Mouse (Mus musculus) liver, adult (tissue): ENCODE measurements around the gene Chrm3.

ENCODE experiments used
- GATA4 ChIP-seq: IDR thresholded peaks from 2 replicates; pipeline ENCODE4 v1.6.1; 2014; ENCODE audit warnings: mild to moderate bottlenecking, low read length; ENCODE audit not compliant: insufficient replicate concordance

Chrm3 gene

GRCm38 (mm10) chr13:9898664-9899369 is 461.8 kb downstream of the Chrm3 start:
- TF ChIP-seq GATA4: no peak

GRCm38 (mm10) chr13:9897231-9897630 is 463.4 kb downstream of the Chrm3 start:
- TF ChIP-seq GATA4: no peak

- TF ChIP-seq GATA4: no peak
Observed at GRCm38 (mm10) chr13:9895045-9895625, 465.5 kb downstream of the Chrm3 start.

- no peak for TF ChIP-seq GATA4
Observed at GRCm38 (mm10) chr13:9891088-9891487, 469.6 kb downstream of the Chrm3 start.

GRCm38 (mm10) chr13:9890460-9890859 is 470.2 kb downstream of the Chrm3 start:
- TF ChIP-seq GATA4: no peak

GRCm38 (mm10) chr13:9889954-9890353 is 470.7 kb downstream of the Chrm3 start:
- no peak for TF ChIP-seq GATA4

- TF ChIP-seq GATA4: no peak
Observed at GRCm38 (mm10) chr13:9888284-9888683, 472.4 kb downstream of the Chrm3 start.

- no peak for TF ChIP-seq GATA4
Observed at GRCm38 (mm10) chr13:9887261-9887660, 473.4 kb downstream of the Chrm3 start.

- no peak for TF ChIP-seq GATA4
Observed at GRCm38 (mm10) chr13:9886465-9887135, 474.0 kb downstream of the Chrm3 start.

GRCm38 (mm10) chr13:9882362-9883282 is 478.0 kb downstream of the Chrm3 start:
- TF ChIP-seq GATA4: no peak

- TF ChIP-seq GATA4: no peak
Observed at GRCm38 (mm10) chr13:9881930-9882329, 478.7 kb downstream of the Chrm3 start.

GRCm38 (mm10) chr13:9880401-9880800 is 480.2 kb downstream of the Chrm3 start:
- no peak for TF ChIP-seq GATA4

- no peak for TF ChIP-seq GATA4
Observed at GRCm38 (mm10) chr13:9878596-9879010, 482.0 kb downstream of the Chrm3 start.

- TF ChIP-seq GATA4: no peak
Observed at GRCm38 (mm10) chr13:9873377-9873776, 487.3 kb downstream of the Chrm3 start.

- no peak for TF ChIP-seq GATA4
Observed at GRCm38 (mm10) chr13:9866161-9866560, 494.5 kb downstream of the Chrm3 start.
